Mouse (Mus musculus): ENCODE measurements around the gene Slc4a3. TPM values are rescaled to one million over a fixed set of nuclear protein-coding genes. Genes with fewer than 3 reads are reported as not detected.

The Slc4a3 gene
- not detected in 2 replicates for polyA plus RNA-seq (2012)

- TF ChIP-seq GATA1 (IDR thresholded peaks at IDR 0.05; ENCODE audit: low read length): no peak
Observed at GRCm38 (mm10) chr1:75545965-75546956, at the start of gene Slc4a3. TSS of gene Slc4a3 (plus strand) at chr1:75546266.

GRCm38 (mm10) chr1:75498897-75499296 lies 47.2 kb upstream of the Slc4a3 start:
- no peak for TF ChIP-seq GATA1 (IDR thresholded peaks at IDR 0.05; ENCODE audit: low read length)

GRCm38 (mm10) chr1:75499441-75499840 lies 46.6 kb upstream of the Slc4a3 start:
- no peak for TF ChIP-seq GATA1 (IDR thresholded peaks at IDR 0.05; ENCODE audit: low read length)

- no peak for TF ChIP-seq GATA1 (IDR thresholded peaks at IDR 0.05; ENCODE audit: low read length)
Observed at GRCm38 (mm10) chr1:75501905-75502304, 44.2 kb upstream of the Slc4a3 start.

GRCm38 (mm10) chr1:75502945-75503650 lies 43.0 kb upstream of the Slc4a3 start:
- no peak for TF ChIP-seq GATA1 (IDR thresholded peaks at IDR 0.05; ENCODE audit: low read length)

- no peak for TF ChIP-seq GATA1 (IDR thresholded peaks at IDR 0.05; ENCODE audit: low read length)
Observed at GRCm38 (mm10) chr1:75503651-75503980, 42.5 kb upstream of the Slc4a3 start.

- no peak for TF ChIP-seq GATA1 (IDR thresholded peaks at IDR 0.05; ENCODE audit: low read length)
Observed at GRCm38 (mm10) chr1:75504256-75505045, 41.6 kb upstream of the Slc4a3 start.

- no peak for TF ChIP-seq GATA1 (IDR thresholded peaks at IDR 0.05; ENCODE audit: low read length)
Observed at GRCm38 (mm10) chr1:75505159-75505955, 40.7 kb upstream of the Slc4a3 start.

- no peak for TF ChIP-seq GATA1 (IDR thresholded peaks at IDR 0.05; ENCODE audit: low read length)
Observed at GRCm38 (mm10) chr1:75505956-75506831, 39.9 kb upstream of the Slc4a3 start, which contains the start of gene Obsl1. TSS of gene Obsl1 (minus strand) at chr1:75506452.

- no peak for TF ChIP-seq GATA1 (IDR thresholded peaks at IDR 0.05; ENCODE audit: low read length)
Observed at GRCm38 (mm10) chr1:75507006-75507405, 39.1 kb upstream of the Slc4a3 start, which contains the start of gene Inha. TSS of gene Inha (plus strand) at chr1:75507077.

- no peak for TF ChIP-seq GATA1 (IDR thresholded peaks at IDR 0.05; ENCODE audit: low read length)
Observed at GRCm38 (mm10) chr1:75509586-75509985, 36.5 kb upstream of the Slc4a3 start.

- TF ChIP-seq GATA1 (IDR thresholded peaks at IDR 0.05; ENCODE audit: low read length): no peak
Observed at GRCm38 (mm10) chr1:75510154-75510553, 35.9 kb upstream of the Slc4a3 start.

- no peak for TF ChIP-seq GATA1 (IDR thresholded peaks at IDR 0.05; ENCODE audit: low read length)
Observed at GRCm38 (mm10) chr1:75511437-75512210, 34.4 kb upstream of the Slc4a3 start.

Measured in G1E-ER4 (cell line).